21 mouse cellular contexts compared by ENCODE assay signal in the genomic region with DNA sequence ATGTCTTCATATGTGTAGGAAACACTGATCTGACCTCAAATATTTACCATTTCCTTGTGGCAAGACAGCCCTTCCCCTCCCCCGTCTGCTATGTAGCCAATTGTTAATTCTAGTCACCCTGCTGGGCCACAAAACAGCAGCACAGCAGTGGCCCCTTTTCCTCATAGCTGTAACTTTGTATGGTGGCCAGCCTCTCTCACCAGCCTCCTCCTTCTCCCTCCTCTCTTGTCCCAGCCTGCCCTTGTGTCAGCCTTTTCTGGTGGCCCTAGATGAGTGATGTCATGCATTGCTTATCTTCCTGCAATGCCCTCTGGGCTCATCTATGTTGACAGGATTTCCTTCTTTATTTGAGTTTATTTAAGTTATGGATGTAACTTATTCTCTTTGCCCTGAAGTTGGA. TPM values are rescaled to one million over a fixed set of nuclear protein-coding genes. Genes with fewer than 3 reads are reported as not detected.
DNase-seq lines count a peak whose midpoint lies in the region; ATAC-seq and TF ChIP-seq lines count a peak whose summit lies in the region.
"Had no signal": no experiment of that assay in that cellular context is flagged by ENCODE, and none has a peak within 500 bp of the region (broad histone marks: within the 10 kb centered on the region; RNA-seq: fewer than 3 reads in every experiment).

No protein-coding gene starts in this region.

- H3K4me2 ChIP-seq in intestine, embryonic 14.5 days (ENCODE audit: low read length) = peak overlapping the region; percentile 30
- peak overlapping the region; percentile 43; the same call in 1 of the 2 replicates for H3K4me2 ChIP-seq in limb, embryonic 13.5 days (replicated peaks)
- H3K4me2 ChIP-seq in midbrain, embryonic 15.5 days = no peak overlapping the region
- H3K4me2 ChIP-seq: embryonic facial prominence, embryonic 12.5 days; hindbrain, embryonic 15.5 days; lung, embryonic 15.5 days had no signal

- WGBS in liver, adult 2 months = 0% methylated on average over 1 of the region's 1 CpGs
- 63% methylated on average over 1 of the region's 1 CpGs for WGBS in intestine, embryonic 14.5 days
- 36% methylated on average over 1 of the region's 1 CpGs for WGBS in limb, embryonic 13.5 days
- 36% methylated on average over 1 of the region's 1 CpGs for WGBS in macrophage (ENCODE audit: missing documents)
- 33% methylated on average over 1 of the region's 1 CpGs for WGBS in midbrain, embryonic 15.5 days

- no peak for TF ChIP-seq CTCF in liver, adult 2 months (IDR thresholded peaks at IDR 0.05; ENCODE audit: low read depth, low read length)

- peak overlapping the region; percentile 65 for H3K9ac ChIP-seq in liver, adult 2 months (ENCODE audit: low read depth, low read length)
- H3K9ac ChIP-seq in intestine, embryonic 14.5 days (ENCODE audit: low read length) = no peak overlapping the region
- H3K9ac ChIP-seq in limb, embryonic 13.5 days = no peak overlapping the region
- H3K9ac ChIP-seq in midbrain, embryonic 15.5 days = no peak overlapping the region
- H3K9ac ChIP-seq: embryonic facial prominence, embryonic 12.5 days; hindbrain, embryonic 15.5 days; lung, embryonic 15.5 days had no signal

- H3K9me3 ChIP-seq in intestine, embryonic 14.5 days (ENCODE audit: control insufficient read depth, low read length) = no peaks in the 10 kb centered on the region
- H3K9me3 ChIP-seq in limb, embryonic 13.5 days = no peaks in the 10 kb centered on the region
- no peaks in the 10 kb centered on the region for H3K9me3 ChIP-seq in midbrain, embryonic 15.5 days
- H3K9me3 ChIP-seq: embryonic facial prominence, embryonic 12.5 days; heart, embryonic 10.5 days; hindbrain, embryonic 15.5 days; lung, embryonic 15.5 days had no signal

- no peaks in the 10 kb centered on the region for H3K27me3 ChIP-seq in liver, adult 2 months (ENCODE audit: control insufficient read depth, insufficient read depth, low read length)
- no peaks in the 10 kb centered on the region for H3K27me3 ChIP-seq in intestine, embryonic 14.5 days (replicated peaks; ENCODE audit: control insufficient read depth, insufficient read depth, low read length)
- H3K27me3 ChIP-seq in limb, embryonic 13.5 days = peaks cover 79% of the 10 kb centered on the region
- peaks cover 4% of the 10 kb centered on the region; the same call in 1 of the 2 replicates for H3K27me3 ChIP-seq in midbrain, embryonic 15.5 days (replicated peaks)
- H3K27me3 ChIP-seq: lung, embryonic 15.5 days; Patski had no signal

- no peak for ATAC-seq in intestine, embryonic 14.5 days (replicated peaks; ENCODE audit: low FRiP score, low TSS enrichment, low read depth)
- no peak for ATAC-seq in limb, embryonic 13.5 days (ENCODE audit: low FRiP score, low read depth)
- ATAC-seq in midbrain, embryonic 15.5 days (replicated peaks) = no peak
- ATAC-seq: Patski had no signal

- H3K79me2 ChIP-seq in liver, adult 2 months (ENCODE audit: control insufficient read depth, insufficient read depth, low read length) = peaks cover 16% of the 10 kb centered on the region; the same call in 1 of the 2 replicates
- H3K79me2 ChIP-seq in macrophage (ENCODE audit: inconsistent target) = no peaks in the 10 kb centered on the region

- no peaks in the 10 kb centered on the region; the same call in 1 of the 2 replicates for H3K36me3 ChIP-seq in liver, adult 2 months (ENCODE audit: control insufficient read depth, insufficient read depth, low read length)
- no peaks in the 10 kb centered on the region for H3K36me3 ChIP-seq in intestine, embryonic 14.5 days (ENCODE audit: control insufficient read depth, insufficient read depth, low read length)
- H3K36me3 ChIP-seq in limb, embryonic 13.5 days = no peaks in the 10 kb centered on the region
- no peaks in the 10 kb centered on the region for H3K36me3 ChIP-seq in macrophage (ENCODE audit: inconsistent target)
- H3K36me3 ChIP-seq in midbrain, embryonic 15.5 days (replicated peaks) = no peaks in the 10 kb centered on the region
- H3K36me3 ChIP-seq: embryonic facial prominence, embryonic 12.5 days; heart, embryonic 10.5 days; hindbrain, embryonic 15.5 days; lung, embryonic 15.5 days had no signal

- peaks cover 35% of the 10 kb centered on the region for H3K4me1 ChIP-seq in liver, adult 2 months (ENCODE audit: control insufficient read depth, insufficient read depth, low read length)
- peaks cover 16% of the 10 kb centered on the region for H3K4me1 ChIP-seq in intestine, embryonic 14.5 days (replicated peaks; ENCODE audit: control insufficient read depth, insufficient read depth, low read length)
- peaks cover 19% of the 10 kb centered on the region for H3K4me1 ChIP-seq in limb, embryonic 13.5 days
- no peaks in the 10 kb centered on the region for H3K4me1 ChIP-seq in midbrain, embryonic 15.5 days
- H3K4me1 ChIP-seq: embryonic facial prominence, embryonic 12.5 days; hindbrain, embryonic 15.5 days had no signal

- no peak for TF ChIP-seq POLR2A in liver, adult 2 months (IDR thresholded peaks at IDR 0.05; ENCODE audit: extremely low read depth, insufficient read depth, low read length)

- H3K27ac ChIP-seq in liver, adult 2 months (replicated peaks; ENCODE audit: insufficient read depth, low read depth, low read length) = peak overlapping the region; percentile 77
- peak overlapping the region; percentile 51; the same call in 1 of the 2 replicates for H3K27ac ChIP-seq in intestine, embryonic 14.5 days (ENCODE audit: low read depth)
- H3K27ac ChIP-seq in limb, embryonic 13.5 days = no peak overlapping the region
- peak overlapping the region; percentile 83 for H3K27ac ChIP-seq in macrophage
- H3K27ac ChIP-seq in midbrain, embryonic 15.5 days = no peak overlapping the region
- H3K27ac ChIP-seq: embryonic facial prominence, embryonic 12.5 days; heart, embryonic 10.5 days; hindbrain, embryonic 15.5 days; lung, embryonic 15.5 days; stomach, postnatal 0 days had no signal

- H3K4me3 ChIP-seq in liver, adult 2 months (ENCODE audit: insufficient read depth, low read depth, low read length) = peak overlapping the region; percentile 64
- H3K4me3 ChIP-seq in intestine, embryonic 14.5 days (ENCODE audit: low read depth, low read length) = no peak overlapping the region
- H3K4me3 ChIP-seq in limb, embryonic 13.5 days = no peak overlapping the region
- H3K4me3 ChIP-seq in macrophage (ENCODE audit: inconsistent target) = no peak overlapping the region
- no peak overlapping the region for H3K4me3 ChIP-seq in midbrain, embryonic 15.5 days
- H3K4me3 ChIP-seq: embryonic facial prominence, embryonic 12.5 days; heart, embryonic 10.5 days; hindbrain, embryonic 15.5 days; lung, embryonic 15.5 days had no signal

- DNase-seq in liver, adult 2 months (ENCODE audit: extremely low read depth, low read depth, low spot score) = peak; percentile 61
- no peak for DNase-seq in liver
- no peak for DNase-seq in intestine, embryonic 14.5 days (ENCODE audit: low spot score)
- DNase-seq in c-Kit-positive CD71-positive TER-119-positive erythroid progenitor cells, embryonic 14.5 days (ENCODE audit: low spot score) = no peak
- DNase-seq: cerebellum, adult 2 months; gastrocnemius, postnatal 36 days; heart, postnatal 10 days; midbrain, embryonic 14.5 days; right cerebral cortex, postnatal 25 days had no signal

RNA-seq across cellular contexts. Expression of gene Stra6l, which starts 1.0 kb away (rescaled TPM):
- 86.7 and 103 TPM in 2 replicates for total RNA-seq in liver, adult 2 months (2014; rRNA removed)
- polyA plus RNA-seq in liver, adult 2 months (2012; rRNA removed) = 161 and 173 TPM in 2 replicates
- 6.9 and 8.7 TPM in 2 replicates for polyA plus RNA-seq in intestine, embryonic 14.5 days (2014; fragmentation: Nextera tagmentation; extraction: Ambion mirVana)
- 0.67 and 1.3 TPM in 2 replicates for polyA plus RNA-seq in limb, embryonic 13.5 days (2015; fragmentation: Nextera tagmentation; extraction: Ambion mirVana)
- 10 to 100 TPM in 25 of 26 experiments, 1 to 10 TPM in 1; 6.7 to 66.4 (median 35.6) TPM for total RNA-seq in macrophage (2018; cell fraction: chromatin; rRNA removed)
- 10 to 100 TPM in 9 of 26 experiments, 1 to 10 TPM in 17; 2.6 to 13.9 (median 5.9) TPM for total RNA-seq in macrophage (2018; cell fraction: cytosol; rRNA removed)
- 10 to 100 TPM in 24 of 26 experiments, 1 to 10 TPM in 2; 7.5 to 51.4 (median 25.6) TPM for total RNA-seq in macrophage (2018; cell fraction: nucleus; rRNA removed)
- 3.8 to 6.1 TPM (median 5.7 TPM) in 3 replicates for polyA plus RNA-seq in macrophage (2018)
- 1.0 and 1.1 TPM in 2 replicates for polyA plus RNA-seq in midbrain, embryonic 15.5 days (2015; fragmentation: Nextera tagmentation; extraction: Ambion mirVana)
- total RNA-seq: gastrocnemius, postnatal 36 days; heart, postnatal 10 days; layer of hippocampus, postnatal 14 days; left cerebral cortex, postnatal 14 days had no signal
- polyA plus RNA-seq: C2C12; lung, embryonic 15.5 days had no signal

RNA-seq across cellular contexts. Expression of gene Igfbpl1, which starts 22.7 kb away (rescaled TPM):
- not detected in 2 replicates for total RNA-seq in liver, adult 2 months (2014; rRNA removed)
- polyA plus RNA-seq in liver, adult 2 months (2012; rRNA removed) = not detected in 2 replicates
- 0.67 and 1.3 TPM in 2 replicates for polyA plus RNA-seq in intestine, embryonic 14.5 days (2014; fragmentation: Nextera tagmentation; extraction: Ambion mirVana)
- polyA plus RNA-seq in limb, embryonic 13.5 days (2015; fragmentation: Nextera tagmentation; extraction: Ambion mirVana) = 0.25 and 0.47 TPM in 2 replicates
- total RNA-seq in macrophage (2018; cell fraction: chromatin; rRNA removed) = not detected
- not detected for total RNA-seq in macrophage (2018; cell fraction: cytosol; rRNA removed)
- total RNA-seq in macrophage (2018; cell fraction: nucleus; rRNA removed) = not detected
- polyA plus RNA-seq in macrophage (2018) = not detected in 3 replicates
- 57.0 and 65.1 TPM in 2 replicates for polyA plus RNA-seq in midbrain, embryonic 15.5 days (2015; fragmentation: Nextera tagmentation; extraction: Ambion mirVana)
- total RNA-seq: gastrocnemius, postnatal 36 days had no signal
- polyA plus RNA-seq: C2C12, Patski had no signal

RNA-seq across cellular contexts. Expression of gene Ccdc180, which starts 40.7 kb away (rescaled TPM):
- total RNA-seq in liver, adult 2 months (2014; rRNA removed) = not detected in 2 replicates
- polyA plus RNA-seq in liver, adult 2 months (2012; rRNA removed) = 0.02 TPM in 2 replicates
- polyA plus RNA-seq in intestine, embryonic 14.5 days (2014; fragmentation: Nextera tagmentation; extraction: Ambion mirVana) = 0.04 TPM in 1 of 2 replicates, not detected in the other
- polyA plus RNA-seq in limb, embryonic 13.5 days (2015; fragmentation: Nextera tagmentation; extraction: Ambion mirVana) = 0.06 TPM in 1 of 2 replicates, not detected in the other
- total RNA-seq in macrophage (2018; cell fraction: chromatin; rRNA removed) = 1 to 10 TPM in 1 of 26 experiments, under 1 TPM in 13, not detected in 12; 0.12 to 1.3 (median 0.32) TPM
- under 1 TPM; 0.04 to 0.28 (median 0.15) TPM for total RNA-seq in macrophage (2018; cell fraction: cytosol; rRNA removed)
- total RNA-seq in macrophage (2018; cell fraction: nucleus; rRNA removed) = under 1 TPM in 18 of 26 experiments, not detected in 8; 0.15 to 0.63 (median 0.29) TPM
- 0.04 to 0.13 TPM (median 0.09 TPM) in 3 replicates for polyA plus RNA-seq in macrophage (2018)
- 0.39 and 0.43 TPM in 2 replicates for polyA plus RNA-seq in midbrain, embryonic 15.5 days (2015; fragmentation: Nextera tagmentation; extraction: Ambion mirVana)
- total RNA-seq: gastrocnemius, postnatal 36 days; heart, postnatal 10 days had no signal
- polyA plus RNA-seq: embryonic facial prominence, embryonic 12.5 days; Patski had no signal

RNA-seq across cellular contexts. Expression of gene Aldh1b1, which starts 50.6 kb away (rescaled TPM):
- 80.3 and 156 TPM in 2 replicates for total RNA-seq in liver, adult 2 months (2014; rRNA removed)
- polyA plus RNA-seq in liver, adult 2 months (2012; rRNA removed) = 96.4 and 108 TPM in 2 replicates
- polyA plus RNA-seq in intestine, embryonic 14.5 days (2014; fragmentation: Nextera tagmentation; extraction: Ambion mirVana) = 96.9 and 115 TPM in 2 replicates
- polyA plus RNA-seq in limb, embryonic 13.5 days (2015; fragmentation: Nextera tagmentation; extraction: Ambion mirVana) = 1.9 and 2.2 TPM in 2 replicates
- total RNA-seq in macrophage (2018; cell fraction: chromatin; rRNA removed) = 1 to 10 TPM in 19 of 26 experiments, under 1 TPM in 4, not detected in 3; 0.55 to 8.0 (median 3.2) TPM
- total RNA-seq in macrophage (2018; cell fraction: cytosol; rRNA removed) = 10 to 100 TPM in 13 of 26 experiments, 1 to 10 TPM in 13; 4.6 to 42.4 (median 11.5) TPM
- total RNA-seq in macrophage (2018; cell fraction: nucleus; rRNA removed) = 10 to 100 TPM in 11 of 26 experiments, 1 to 10 TPM in 15; 1.4 to 44.3 (median 6.1) TPM
- polyA plus RNA-seq in macrophage (2018) = 5.7 to 8.5 TPM (median 8.3 TPM) in 3 replicates
- 22.5 and 23.3 TPM in 2 replicates for polyA plus RNA-seq in midbrain, embryonic 15.5 days (2015; fragmentation: Nextera tagmentation; extraction: Ambion mirVana)
- polyA plus RNA-seq: C2C12 had no signal

Comparison
In these comparisons a context has a peak if more than half of its experiments do, and no peak if none do; other contexts are left out.
1. H3K27ac ChIP-seq: peak in liver, adult 2 months (single experiment), intestine, embryonic 14.5 days (single experiment) and macrophage (single experiment); none in limb, embryonic 13.5 days (single experiment) and midbrain, embryonic 15.5 days (single experiment).
2. RNA of gene Stra6l, which starts 1.0 kb away (polyA plus RNA-seq): 161 to 173 TPM in liver, adult 2 months; 6.9 to 8.7 TPM in intestine, embryonic 14.5 days, 3.8 to 6.1 TPM in macrophage, 1.0 to 1.1 TPM in midbrain, embryonic 15.5 days and 0.67 to 1.3 TPM in limb, embryonic 13.5 days; every median in the first group is over 10 times any median in the second.
3. RNA of gene Igfbpl1, which starts 22.7 kb away (polyA plus RNA-seq): 57.0 to 65.1 TPM in midbrain, embryonic 15.5 days; 0.67 to 1.3 TPM in intestine, embryonic 14.5 days, 0.25 to 0.47 TPM in limb, embryonic 13.5 days, not detected in liver, adult 2 months and not detected in macrophage; every median in the first group is over 10 times any median in the second.